Mouse (Mus musculus) left cerebral cortex, postnatal 25 days (tissue): Measurements from ENCODE around the gene Trip6. TPM values are rescaled to one million over a fixed set of nuclear protein-coding genes. Genes with fewer than 3 reads are reported as not detected.

ENCODE experiments used
- DNase-seq, 2 experiments: peaks; one replicate each; pipeline ENCODE4 v3.0.0; 2022; ENCODE audit warnings: low spot score in 2 of 2, mixed read lengths in 1 of 2
- intact Hi-C: fragments of 180-260 bp; cut with DNase I; formaldehyde crosslinking; loops from one replicate; pipeline ENCODE4 v1.15.1; 2025
- total RNA-seq, 2 experiments: library from RNA; stranded (reverse); gene quantifications; 2 replicates each; pipeline ENCODE4 v1.2.3; 2021

The Trip6 gene
- total RNA-seq, 2 experiments from 2014 or later = 4.3 to 5.9 TPM

- DNase-seq = no peak
- intact Hi-C loops = loop anchor here (2.0 kb wide), 1 partner anchor 20 kb away; the partner anchor contains the start of gene Ache
These were observed 7.7 kb downstream of the Trip6 start for GRCm38 (mm10) chr5:137306439-137307005.

- intact Hi-C loops = loop anchor here (2.0 kb wide), 1 partner anchor 19 kb away; the partner anchor contains the start of gene Ache
- peak in 1 of 2 experiments; percentile 82 for DNase-seq
These were observed 8.4 kb downstream of the Trip6 start for GRCm38 (mm10) chr5:137305822-137306221.

- DNase-seq = no peak
- intact Hi-C loops = no loop called here
These were observed 9.4 kb downstream of the Trip6 start for GRCm38 (mm10) chr5:137304816-137305215.

- DNase-seq = no peak
- intact Hi-C loops = no loop called here
These were observed 10.0 kb downstream of the Trip6 start for GRCm38 (mm10) chr5:137304165-137304564.

GRCm38 (mm10) chr5:137303609-137304008 lies 10.6 kb downstream of the Trip6 start:
- intact Hi-C loops = no loop called here

GRCm38 (mm10) chr5:137301253-137301652 lies 13.0 kb downstream of the Trip6 start:
- intact Hi-C loops = no loop called here
- DNase-seq = no peak

More at GRCm38 (mm10) chr5:137303609-137304008, 10.6 kb downstream of the Trip6 start:
- DNase-seq = no peak

GRCm38 (mm10) chr5:137299240-137299639 lies 15.0 kb downstream of the Trip6 start:
- intact Hi-C loops = no loop called here
- no peak for DNase-seq

- DNase-seq = no peak
- intact Hi-C loops = no loop called here
These were observed 17.1 kb downstream of the Trip6 start for GRCm38 (mm10) chr5:137297126-137297525.

GRCm38 (mm10) chr5:137295712-137296111 lies 18.5 kb downstream of the Trip6 start:
- intact Hi-C loops = no loop called here

GRCm38 (mm10) chr5:137295296-137295695 lies 18.9 kb downstream of the Trip6 start:
- no peak for DNase-seq
- intact Hi-C loops = no loop called here

More at GRCm38 (mm10) chr5:137295712-137296111, 18.5 kb downstream of the Trip6 start:
- no peak for DNase-seq

- DNase-seq = no peak
- intact Hi-C loops = loop anchor here (5.0 kb wide), 1 partner anchor 247 kb away; the partner anchor contains the start of gene Ap1s1
These were observed 19.5 kb downstream of the Trip6 start for GRCm38 (mm10) chr5:137294744-137295093.

GRCm38 (mm10) chr5:137293839-137294743 lies 20.1 kb downstream of the Trip6 start, which contains the start of gene Ufsp1:
Ufsp1 (plus strand) TSS chr5:137294629.
- peak; percentile 94 to 98 for DNase-seq
- intact Hi-C loops = loop anchor here (5.0 kb wide), 1 partner anchor 247 kb away; the partner anchor contains the start of gene Ap1s1

GRCm38 (mm10) chr5:137293282-137293681 lies 20.9 kb downstream of the Trip6 start:
- peak; percentile 75 to 83 for DNase-seq
- intact Hi-C loops = loop anchor here (5.0 kb wide), 1 partner anchor 246 kb away; the partner anchor contains the start of gene Ap1s1

GRCm38 (mm10) chr5:137291381-137291926 lies 22.8 kb downstream of the Trip6 start:
- intact Hi-C loops = loop anchor here (5.0 kb wide), 1 partner anchor 244 kb away; the partner anchor contains the start of gene Ap1s1

GRCm38 (mm10) chr5:137290677-137291076 lies 23.5 kb downstream of the Trip6 start:
- intact Hi-C loops = loop anchor here (5.0 kb wide), 1 partner anchor 243 kb away; the partner anchor contains the start of gene Ap1s1

More at GRCm38 (mm10) chr5:137291381-137291926, 22.8 kb downstream of the Trip6 start:
- DNase-seq = no peak

GRCm38 (mm10) chr5:137289591-137290365 lies 24.4 kb downstream of the Trip6 start:
- intact Hi-C loops = loop anchor here (2.0 to 5.0 kb wide), 2 partner anchors 242 to 257 kb away; partner anchors contain the start of gene Ap1s1
- no peak for DNase-seq

More at GRCm38 (mm10) chr5:137290677-137291076, 23.5 kb downstream of the Trip6 start:
- no peak for DNase-seq

GRCm38 (mm10) chr5:137288999-137289470 lies 25.2 kb downstream of the Trip6 start:
- intact Hi-C loops = loop anchor here (2.0 kb wide), 1 partner anchor 256 kb away; no protein-coding TSS in a partner anchor
- peak; percentile 60 to 74 for DNase-seq

- intact Hi-C loops = loop anchor here (2.0 kb wide), 3 partner anchors 19 to 255 kb away; partner anchors contain the start of gene Srrt
- peak; percentile 63 to 65 for DNase-seq
These were observed 26.1 kb downstream of the Trip6 start for GRCm38 (mm10) chr5:137287953-137288743.
